Mouse (Mus musculus): Measurements from ENCODE around the gene Mchr1. TPM values are rescaled to one million over a fixed set of nuclear protein-coding genes. Genes with fewer than 3 reads are reported as not detected.

The Mchr1 gene
- polyA plus RNA-seq, 1 experiment from 2014 or later = 0.74 TPM

GRCm38 (mm10) chr15:81231325-81231724, 4.0 kb upstream of the Mchr1 start:
- H3K4me2 ChIP-seq (replicated peaks) = no peak overlapping the region
- 86% methylated on average over 7 of the region's 7 CpGs for WGBS

GRCm38 (mm10) chr15:81236062-81236461, 763 bp downstream of the Mchr1 start:
- peaks cover 18% of the 10 kb centered on the region for H3K27me3 ChIP-seq
- no peak overlapping the region; the same call in 1 of the 2 replicates for H3K27ac ChIP-seq
- H3K9me3 ChIP-seq (replicated peaks) = no peaks in the 10 kb centered on the region
- peak overlapping the region; percentile 81 for H3K4me2 ChIP-seq (replicated peaks)
- H3K9ac ChIP-seq = peak overlapping the region; percentile 59
- 0 out of 2 replicates have a peak, but pooled peaks have one; percentile 8 for ATAC-seq (ENCODE audit: low FRiP score)
- H3K4me1 ChIP-seq = peaks cover 14% of the 10 kb centered on the region
- WGBS = 10% methylated on average over 6 of the region's 8 CpGs
- H3K4me3 ChIP-seq = peak overlapping the region; percentile 44
- no peaks in the 10 kb centered on the region for H3K36me3 ChIP-seq

More at GRCm38 (mm10) chr15:81231325-81231724, 4.0 kb upstream of the Mchr1 start:
- ATAC-seq (ENCODE audit: low FRiP score) = no peak
- H3K4me1 ChIP-seq = peaks cover 15% of the 10 kb centered on the region
- no peaks in the 10 kb centered on the region for H3K36me3 ChIP-seq
- no peak overlapping the region for H3K9ac ChIP-seq
- H3K27ac ChIP-seq = no peak overlapping the region
- H3K27me3 ChIP-seq = peaks cover 1% of the 10 kb centered on the region
- H3K9me3 ChIP-seq (replicated peaks) = no peaks in the 10 kb centered on the region
- no peak overlapping the region for H3K4me3 ChIP-seq

- no peak overlapping the region for H3K4me2 ChIP-seq (replicated peaks)
- H3K27me3 ChIP-seq = peaks cover 18% of the 10 kb centered on the region
- ATAC-seq (ENCODE audit: low FRiP score) = no peak
- no peak overlapping the region for H3K4me3 ChIP-seq
- H3K4me1 ChIP-seq = peaks cover 14% of the 10 kb centered on the region
- H3K9me3 ChIP-seq (replicated peaks) = no peaks in the 10 kb centered on the region
- H3K36me3 ChIP-seq = no peaks in the 10 kb centered on the region
- H3K27ac ChIP-seq = no peak overlapping the region
- no peak overlapping the region for H3K9ac ChIP-seq
- WGBS = 93% methylated on average over 18 of the region's 18 CpGs
Observed at GRCm38 (mm10) chr15:81237471-81237870, 2.2 kb downstream of the Mchr1 start.

- 29% methylated on average over 7 of the region's 7 CpGs for WGBS
- Histone ChIP-seq H3K9me3 (replicated peaks) (no peaks in the 10 kb centered on the region), H3K4me1 (peaks cover 14% of the 10 kb centered on the region), H3K4me3 (no peak overlapping the region), H3K4me2 (replicated peaks) (no peak overlapping the region), H3K9ac (no peak overlapping the region), H3K36me3 (no peaks in the 10 kb centered on the region), H3K27me3 (peaks cover 18% of the 10 kb centered on the region), H3K27ac (no peak overlapping the region)
- no peak for ATAC-seq (ENCODE audit: low FRiP score)
Observed at GRCm38 (mm10) chr15:81239261-81239660, 4.0 kb downstream of the Mchr1 start.

GRCm38 (mm10) chr15:81239794-81240343, 4.6 kb downstream of the Mchr1 start:
- H3K36me3 ChIP-seq = no peaks in the 10 kb centered on the region
- H3K4me1 ChIP-seq = peaks cover 13% of the 10 kb centered on the region
- no peak overlapping the region for H3K4me3 ChIP-seq
- no peak overlapping the region for H3K4me2 ChIP-seq (replicated peaks)
- ATAC-seq (ENCODE audit: low FRiP score) = no peak
- H3K27ac ChIP-seq = no peak overlapping the region
- 73% methylated on average over 13 of the region's 13 CpGs for WGBS
- H3K27me3 ChIP-seq = peaks cover 18% of the 10 kb centered on the region
- no peak overlapping the region for H3K9ac ChIP-seq
- no peaks in the 10 kb centered on the region for H3K9me3 ChIP-seq (replicated peaks)

- Histone ChIP-seq H3K9me3 (replicated peaks) (0 out of 2 replicates have a peak, but pooled peaks cover 4% of the 10 kb centered on the region), H3K9ac (no peak overlapping the region), H3K4me3 (no peak overlapping the region), H3K4me1 (peaks cover 4% of the 10 kb centered on the region; the same call in 1 of the 2 replicates), H3K36me3 (no peaks in the 10 kb centered on the region), H3K27ac (no peak overlapping the region), H3K27me3 (no peaks in the 10 kb centered on the region), H3K4me2 (replicated peaks) (no peak overlapping the region)
- no peak for ATAC-seq (ENCODE audit: low FRiP score)
- 88% methylated on average over 3 of the region's 3 CpGs for WGBS
Observed at GRCm38 (mm10) chr15:81246890-81247289, 11.6 kb downstream of the Mchr1 start.

GRCm38 (mm10) chr15:81247583-81248340, 12.5 kb downstream of the Mchr1 start:
- 46% methylated on average over 12 of the region's 13 CpGs for WGBS
- H3K36me3 ChIP-seq = no peaks in the 10 kb centered on the region
- H3K4me2 ChIP-seq (replicated peaks) = 0 out of 2 replicates have a peak overlapping the region, but pooled peaks have one; percentile 6
- H3K9me3 ChIP-seq (replicated peaks) = 0 out of 2 replicates have a peak, but pooled peaks cover 4% of the 10 kb centered on the region
- H3K27me3 ChIP-seq = no peaks in the 10 kb centered on the region
- ATAC-seq (ENCODE audit: low FRiP score) = no peak
- H3K4me3 ChIP-seq = no peak overlapping the region
- no peak overlapping the region for H3K27ac ChIP-seq
- peaks cover 4% of the 10 kb centered on the region; the same call in 1 of the 2 replicates for H3K4me1 ChIP-seq
- no peak overlapping the region for H3K9ac ChIP-seq

GRCm38 (mm10) chr15:81248341-81248679, 13.0 kb downstream of the Mchr1 start:
- Histone ChIP-seq H3K4me2 (replicated peaks) (no peak overlapping the region), H3K9me3 (replicated peaks) (0 out of 2 replicates have a peak, but pooled peaks cover 4% of the 10 kb centered on the region), H3K4me1 (peaks cover 4% of the 10 kb centered on the region; the same call in 1 of the 2 replicates), H3K27me3 (no peaks in the 10 kb centered on the region), H3K27ac (no peak overlapping the region), H3K9ac (no peak overlapping the region), H3K36me3 (no peaks in the 10 kb centered on the region), H3K4me3 (no peak overlapping the region)
- ATAC-seq (ENCODE audit: low FRiP score) = no peak
- WGBS = 86% methylated on average over 4 of the region's 4 CpGs

GRCm38 (mm10) chr15:81248951-81249579, 13.8 kb downstream of the Mchr1 start:
- H3K27ac ChIP-seq = no peak overlapping the region
- peaks cover 4% of the 10 kb centered on the region; the same call in 1 of the 2 replicates for H3K4me1 ChIP-seq
- ATAC-seq (ENCODE audit: low FRiP score) = no peak
- no peak overlapping the region for H3K4me2 ChIP-seq (replicated peaks)
- no peaks in the 10 kb centered on the region for H3K27me3 ChIP-seq
- no peak overlapping the region for H3K9ac ChIP-seq
- H3K4me3 ChIP-seq = no peak overlapping the region
- H3K9me3 ChIP-seq (replicated peaks) = 0 out of 2 replicates have a peak, but pooled peaks cover 4% of the 10 kb centered on the region
- no peaks in the 10 kb centered on the region for H3K36me3 ChIP-seq
- 89% methylated on average over 4 of the region's 4 CpGs for WGBS

GRCm38 (mm10) chr15:81252626-81253174, 17.4 kb downstream of the Mchr1 start:
- WGBS = 74% methylated on average over 4 of the region's 4 CpGs
- Histone ChIP-seq H3K4me3 (no peak overlapping the region), H3K27ac (no peak overlapping the region), H3K9ac (no peak overlapping the region; the same call in 1 of the 2 replicates), H3K4me2 (replicated peaks) (no peak overlapping the region), H3K4me1 (peaks cover 2% of the 10 kb centered on the region; the same call in 1 of the 2 replicates), H3K9me3 (replicated peaks) (0 out of 2 replicates have a peak, but pooled peaks cover 4% of the 10 kb centered on the region), H3K27me3 (no peaks in the 10 kb centered on the region), H3K36me3 (no peaks in the 10 kb centered on the region)
- no peak for ATAC-seq (ENCODE audit: low FRiP score)

- Histone ChIP-seq H3K4me1 (no peaks in the 10 kb centered on the region), H3K9ac (no peak overlapping the region), H3K36me3 (no peaks in the 10 kb centered on the region), H3K4me2 (replicated peaks) (no peak overlapping the region), H3K9me3 (replicated peaks) (0 out of 2 replicates have a peak, but pooled peaks cover 4% of the 10 kb centered on the region), H3K27ac (no peak overlapping the region), H3K4me3 (no peak overlapping the region), H3K27me3 (no peaks in the 10 kb centered on the region)
- 68% methylated on average over 2 of the region's 2 CpGs for WGBS
- no peak for ATAC-seq (ENCODE audit: low FRiP score)
Observed at GRCm38 (mm10) chr15:81253585-81253984, 18.3 kb downstream of the Mchr1 start.

- H3K4me1 ChIP-seq = no peaks in the 10 kb centered on the region
- no peak overlapping the region for H3K4me3 ChIP-seq
- WGBS = 61% methylated on average over 8 of the region's 8 CpGs
- H3K36me3 ChIP-seq = no peaks in the 10 kb centered on the region
- H3K9ac ChIP-seq = no peak overlapping the region
- no peaks in the 10 kb centered on the region for H3K27me3 ChIP-seq
- H3K4me2 ChIP-seq (replicated peaks) = no peak overlapping the region
- H3K9me3 ChIP-seq (replicated peaks) = 0 out of 2 replicates have a peak, but pooled peaks cover 4% of the 10 kb centered on the region
- no peak for ATAC-seq (ENCODE audit: low FRiP score)
- no peak overlapping the region for H3K27ac ChIP-seq
Observed at GRCm38 (mm10) chr15:81254113-81254640, 18.9 kb downstream of the Mchr1 start.

All from hindbrain, embryonic 12.5 days (tissue).